Mouse (Mus musculus) ES-Bruce4 (cell line): Measurements from ENCODE around the gene Thap8.

Source experiments
- CTCF ChIP-seq: IDR thresholded peaks from one replicate; pipeline ENCODE4 v1.8.1; 2011; ENCODE audit warnings: low read depth, low read length
- POLR2A ChIP-seq: IDR thresholded peaks from one replicate; pipeline ENCODE4 v1.8.1; 2011; ENCODE audit warnings: low read length; ENCODE audit not compliant: insufficient read depth

- TF ChIP-seq CTCF (no peak), POLR2A (peak; percentile 94)
These were observed 28.4 kb downstream of the Thap8 start, which contains the start of gene Alkbh6 for GRCm38 (mm10) chr7:30308076-30309005.
